Mouse (Mus musculus): ENCODE measurements around the gene Mmp7. TPM values are rescaled to one million over a fixed set of nuclear protein-coding genes. Genes with fewer than 3 reads are reported as not detected.
A peak's percentile ranks its signal among the peaks of the same experiment; 100 is the strongest.

The Mmp7 gene
- total and polyA plus RNA-seq, 3 experiments = not detected

DNA sequence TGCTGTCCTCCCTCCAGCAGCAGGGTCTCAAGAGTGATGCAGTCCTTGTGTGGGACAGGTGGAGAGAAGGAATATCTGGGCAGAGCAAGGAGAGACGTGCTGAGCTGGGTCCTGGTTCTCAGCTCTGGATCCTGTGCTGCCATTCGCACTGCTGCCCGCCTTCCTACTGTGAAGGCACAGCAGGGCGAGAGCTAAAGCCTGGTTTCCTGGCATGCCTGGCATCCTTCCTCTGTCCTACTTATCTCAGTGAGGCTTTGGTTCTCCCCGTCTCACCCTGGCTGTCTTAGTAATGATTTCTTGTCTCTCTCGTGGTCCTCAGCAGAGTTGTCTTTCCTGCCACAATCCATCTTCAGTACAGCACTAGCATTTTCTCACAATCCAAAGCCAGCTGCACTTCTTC, 2.1 kb upstream of the Mmp7 start:
- no peak for TF ChIP-seq TAL1 (conservative IDR thresholded peaks at IDR 0.05; ENCODE audit: low read depth, low read length)
- no peak for TF ChIP-seq GATA2 (IDR thresholded peaks at IDR 0.05; ENCODE audit: borderline replicate concordance, low read depth, low read length)
- no peak for TF ChIP-seq CTCF (IDR thresholded peaks at IDR 0.05; ENCODE audit: low read depth, low read length)
- TF ChIP-seq GATA1 (IDR thresholded peaks at IDR 0.05; ENCODE audit: borderline replicate concordance, low read length) = no peak
- TF ChIP-seq POLR2AphosphoS5 (IDR thresholded peaks at IDR 0.05; ENCODE audit: insufficient replicate concordance, low read depth, low read length) = no peak
- Histone ChIP-seq H3K36me3 (replicated peaks) (no peaks in the 10 kb centered on the region), H3K9me3 (replicated peaks) (no peaks in the 10 kb centered on the region), H3K4me1 (ENCODE audit: insufficient read depth, low read depth, low read length) (no peaks in the 10 kb centered on the region), H3K4me3 (ENCODE audit: low read depth, low read length) (no peak overlapping the region), H3K27me3 (ENCODE audit: insufficient read depth, low read length) (peaks cover 6% of the 10 kb centered on the region)
- DNase-seq (ENCODE audit: low spot score) = no peak
- no peak for ATAC-seq (ENCODE audit: extremely low read depth, insufficient number of reproducible peaks, low FRiP score, poor library complexity, severe bottlenecking)

DNA sequence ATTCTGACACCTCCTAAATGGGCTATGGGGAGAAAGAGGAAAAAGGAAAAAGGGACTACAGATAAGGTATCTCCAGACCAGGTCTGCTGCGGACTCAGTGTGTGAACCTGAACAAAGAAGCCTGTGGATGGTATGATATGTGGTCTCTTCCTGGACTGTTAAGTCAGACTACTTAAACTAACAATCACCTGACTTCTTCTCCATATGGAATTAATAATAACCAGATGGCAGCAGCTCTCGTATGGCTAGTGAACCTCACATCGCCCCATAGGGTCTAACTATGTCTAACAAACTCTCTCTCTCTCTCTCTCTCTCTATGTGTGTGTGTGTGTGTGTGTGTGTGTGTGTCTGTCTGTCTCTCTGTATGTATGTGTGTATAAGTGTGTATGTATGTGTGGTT, 2.1 kb downstream of the Mmp7 start:
- Histone ChIP-seq H3K4me1 (ENCODE audit: insufficient read depth, low read depth, low read length) (no peaks in the 10 kb centered on the region), H3K27me3 (ENCODE audit: insufficient read depth, low read length) (peaks cover 6% of the 10 kb centered on the region; the same call in 1 of the 2 replicates), H3K4me3 (ENCODE audit: low read depth, low read length) (no peak overlapping the region), H3K9me3 (replicated peaks) (no peaks in the 10 kb centered on the region), H3K36me3 (replicated peaks) (no peaks in the 10 kb centered on the region)
- ATAC-seq (ENCODE audit: extremely low read depth, insufficient number of reproducible peaks, low FRiP score, poor library complexity, severe bottlenecking) = no peak
- no peak for TF ChIP-seq GATA2 (IDR thresholded peaks at IDR 0.05; ENCODE audit: borderline replicate concordance, low read depth, low read length)
- no peak for TF ChIP-seq TAL1 (conservative IDR thresholded peaks at IDR 0.05; ENCODE audit: low read depth, low read length)
- TF ChIP-seq CTCF (IDR thresholded peaks at IDR 0.05; ENCODE audit: low read depth, low read length) = no peak
- no peak for TF ChIP-seq POLR2AphosphoS5 (IDR thresholded peaks at IDR 0.05; ENCODE audit: insufficient replicate concordance, low read depth, low read length)
- TF ChIP-seq GATA1 (IDR thresholded peaks at IDR 0.05; ENCODE audit: borderline replicate concordance, low read length) = no peak
- no peak for DNase-seq (ENCODE audit: low spot score)

DNA sequence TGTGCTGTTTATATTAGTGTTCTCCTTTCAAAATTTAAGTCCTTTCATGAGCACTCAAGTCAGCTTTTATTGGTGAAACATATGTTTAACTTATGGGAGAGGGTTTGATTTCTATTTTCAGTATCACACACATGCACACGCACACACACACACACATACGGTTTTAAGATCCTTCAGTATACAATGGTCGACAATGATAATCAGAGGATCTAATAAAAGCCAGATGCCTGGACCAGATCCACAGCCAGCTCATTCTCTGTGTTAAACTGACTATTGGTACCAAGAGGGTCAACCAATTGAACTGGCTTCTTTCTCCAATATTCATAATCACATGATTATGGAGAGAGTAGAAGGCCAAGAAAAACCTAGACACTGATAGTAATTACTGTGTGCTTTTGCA, 3.8 kb downstream of the Mmp7 start:
- DNase-seq (ENCODE audit: low spot score) = no peak
- Histone ChIP-seq H3K27me3 (ENCODE audit: insufficient read depth, low read length) (peaks cover 3% of the 10 kb centered on the region; the same call in 1 of the 2 replicates), H3K4me1 (ENCODE audit: insufficient read depth, low read depth, low read length) (no peaks in the 10 kb centered on the region), H3K4me3 (ENCODE audit: low read depth, low read length) (no peak overlapping the region), H3K36me3 (replicated peaks) (no peaks in the 10 kb centered on the region), H3K9me3 (replicated peaks) (no peaks in the 10 kb centered on the region)
- ATAC-seq (ENCODE audit: extremely low read depth, insufficient number of reproducible peaks, low FRiP score, poor library complexity, severe bottlenecking) = no peak
- TF ChIP-seq POLR2AphosphoS5 (IDR thresholded peaks at IDR 0.05; ENCODE audit: insufficient replicate concordance, low read depth, low read length) (no peak), TAL1 (conservative IDR thresholded peaks at IDR 0.05; ENCODE audit: low read depth, low read length) (no peak), CTCF (IDR thresholded peaks at IDR 0.05; ENCODE audit: low read depth, low read length) (no peak), GATA1 (IDR thresholded peaks at IDR 0.05; ENCODE audit: borderline replicate concordance, low read length) (no peak), GATA2 (IDR thresholded peaks at IDR 0.05; ENCODE audit: borderline replicate concordance, low read depth, low read length) (no peak)

DNA sequence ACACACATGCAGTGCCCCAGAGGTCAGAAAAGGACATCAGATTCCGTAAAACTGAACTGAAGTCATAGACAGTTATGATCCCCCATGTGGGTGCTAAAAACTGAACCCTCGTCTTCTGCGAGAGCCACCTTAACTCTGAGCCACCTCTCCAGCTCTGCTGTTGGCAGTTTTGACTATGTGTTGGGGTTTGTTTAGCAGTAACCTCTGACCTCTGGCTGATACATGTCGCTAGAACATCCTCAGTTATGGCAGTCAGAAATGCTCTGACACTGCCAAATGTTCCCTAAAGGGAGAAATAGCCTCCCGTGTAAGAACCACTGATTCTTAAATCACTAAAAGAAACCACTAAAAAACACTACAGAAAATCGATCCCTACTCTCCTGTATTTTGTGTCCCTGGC, 16.8 kb downstream of the Mmp7 start:
- Histone ChIP-seq H3K4me3 (ENCODE audit: low read depth, low read length) (no peak overlapping the region), H3K27me3 (ENCODE audit: insufficient read depth, low read length) (peaks cover 20% of the 10 kb centered on the region), H3K9me3 (replicated peaks) (no peaks in the 10 kb centered on the region), H3K36me3 (replicated peaks) (no peaks in the 10 kb centered on the region), H3K4me1 (ENCODE audit: insufficient read depth, low read depth, low read length) (no peaks in the 10 kb centered on the region)
- no peak for ATAC-seq (ENCODE audit: extremely low read depth, insufficient number of reproducible peaks, low FRiP score, poor library complexity, severe bottlenecking)
- no peak for TF ChIP-seq GATA1 (IDR thresholded peaks at IDR 0.05; ENCODE audit: borderline replicate concordance, low read length)
- TF ChIP-seq CTCF (IDR thresholded peaks at IDR 0.05; ENCODE audit: low read depth, low read length) = no peak
- no peak for TF ChIP-seq GATA2 (IDR thresholded peaks at IDR 0.05; ENCODE audit: borderline replicate concordance, low read depth, low read length)
- no peak for DNase-seq (ENCODE audit: low spot score)

DNA sequence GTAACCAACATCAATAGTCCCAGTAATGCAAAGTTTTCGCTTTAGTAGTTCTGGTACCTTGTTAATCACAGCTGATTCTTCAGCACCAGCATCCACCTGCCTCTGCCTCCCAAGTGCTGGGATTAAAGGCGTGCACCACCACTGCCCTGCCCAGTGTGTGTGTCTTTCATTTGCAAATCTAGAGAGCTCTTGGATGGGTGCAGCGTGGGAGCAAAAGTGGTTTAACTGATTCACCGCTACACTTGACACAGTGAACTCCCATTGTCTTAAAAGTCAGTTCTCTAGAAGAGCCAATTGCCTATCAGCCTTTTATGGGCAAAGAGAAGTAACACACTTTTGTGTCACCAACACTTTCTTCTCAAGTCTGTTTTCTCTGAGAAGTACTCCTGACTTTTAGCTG, 19.3 kb downstream of the Mmp7 start:
- DNase-seq (ENCODE audit: low spot score) = no peak
- no peaks in the 10 kb centered on the region for H3K9me3 ChIP-seq (replicated peaks)
- TF ChIP-seq TAL1 (conservative IDR thresholded peaks at IDR 0.05; ENCODE audit: low read depth, low read length) (no peak), CTCF (IDR thresholded peaks at IDR 0.05; ENCODE audit: low read depth, low read length) (no peak), GATA1 (IDR thresholded peaks at IDR 0.05; ENCODE audit: borderline replicate concordance, low read length) (no peak), GATA2 (IDR thresholded peaks at IDR 0.05; ENCODE audit: borderline replicate concordance, low read depth, low read length) (no peak), POLR2AphosphoS5 (IDR thresholded peaks at IDR 0.05; ENCODE audit: insufficient replicate concordance, low read depth, low read length) (no peak)
- H3K27me3 ChIP-seq (ENCODE audit: insufficient read depth, low read length) = peaks cover 20% of the 10 kb centered on the region
- peaks cover 4% of the 10 kb centered on the region; the same call in 1 of the 2 replicates for H3K4me1 ChIP-seq (ENCODE audit: insufficient read depth, low read depth, low read length)
- no peak overlapping the region for H3K4me3 ChIP-seq (ENCODE audit: low read depth, low read length)
- no peaks in the 10 kb centered on the region for H3K36me3 ChIP-seq (replicated peaks)
- ATAC-seq (ENCODE audit: extremely low read depth, insufficient number of reproducible peaks, low FRiP score, poor library complexity, severe bottlenecking) = no peak

DNA sequence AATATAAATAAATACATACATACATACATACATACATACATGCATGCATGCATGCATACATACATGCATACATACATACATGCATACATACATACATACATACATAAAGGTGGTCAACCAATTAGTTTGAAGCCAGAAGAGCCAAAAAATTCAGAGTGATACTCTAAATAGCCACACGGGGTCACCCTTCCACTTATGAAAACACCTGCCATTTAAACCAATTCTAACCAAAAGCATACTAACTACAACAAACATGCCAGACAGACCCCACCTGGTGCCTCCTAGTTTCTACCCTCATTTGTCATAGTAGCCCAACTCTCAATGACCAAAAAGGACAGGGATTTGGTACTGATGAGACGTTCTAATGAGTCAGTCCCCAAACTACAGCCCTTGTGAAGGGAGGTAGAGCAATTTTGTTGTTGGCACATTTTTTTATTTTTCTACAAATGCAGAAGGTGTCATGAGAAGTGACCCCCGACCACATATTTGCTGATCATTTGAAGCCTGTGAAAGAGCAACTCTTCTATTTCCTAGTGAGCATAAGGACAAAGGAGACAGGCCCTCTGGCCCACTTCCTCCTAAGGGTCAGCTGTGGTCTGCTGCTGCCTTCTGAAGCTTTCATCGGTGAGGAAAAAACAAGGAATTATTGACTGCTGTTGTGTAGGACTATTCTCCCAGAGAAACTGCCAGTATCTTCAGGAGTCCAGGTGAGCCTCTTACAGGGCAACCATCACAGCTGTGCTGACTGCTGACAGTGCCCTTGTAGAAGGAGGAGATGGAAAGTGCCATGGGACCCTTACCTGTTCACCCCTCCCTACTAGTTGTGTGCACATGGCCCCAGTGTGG, 22.4 kb downstream of the Mmp7 start:
- H3K27me3 ChIP-seq (ENCODE audit: insufficient read depth, low read length) = peaks cover 12% of the 10 kb centered on the region
- H3K36me3 ChIP-seq (replicated peaks) = no peaks in the 10 kb centered on the region
- ATAC-seq (ENCODE audit: extremely low read depth, insufficient number of reproducible peaks, low FRiP score, poor library complexity, severe bottlenecking) (peak; percentile 15; the same call in 1 of the 2 replicates), DNase-seq (ENCODE audit: low spot score) (peak; percentile 13)
- no peaks in the 10 kb centered on the region for H3K9me3 ChIP-seq (replicated peaks)
- H3K4me1 ChIP-seq (ENCODE audit: insufficient read depth, low read depth, low read length) = peaks cover 12% of the 10 kb centered on the region; the same call in 1 of the 2 replicates
- no peak for TF ChIP-seq TAL1 (conservative IDR thresholded peaks at IDR 0.05; ENCODE audit: low read depth, low read length)
- peak; percentile 33; the same call in 1 of the 2 replicates for TF ChIP-seq CTCF (IDR thresholded peaks at IDR 0.05; ENCODE audit: low read depth, low read length)
- H3K4me3 ChIP-seq (ENCODE audit: low read depth, low read length) = no peak overlapping the region
